Mouse (Mus musculus): ENCODE measurements around the gene Tnfaip3. TPM values are rescaled to one million over a fixed set of nuclear protein-coding genes. Genes with fewer than 3 reads are reported as not detected.

Tnfaip3 gene
- polyA plus RNA-seq (2012; fragmentation: generic; extraction: Trizol), result 8.0 TPM

GRCm38 (mm10) chr10:19015257-19015862, at the start of gene Tnfaip3:
Gene Tnfaip3, minus strand, starts transcription at chr10:19015657.
- H3K4me2 ChIP-seq (ENCODE audit: low read depth), result peak within 1 kb of the TSS; percentile 98
- TF ChIP-seq CEBPB (IDR thresholded peaks at IDR 0.05; ENCODE audit: insufficient read depth, poor library complexity, severe bottlenecking), result 0 out of 2 replicates have a peak, but pooled peaks have one; percentile 37
- TF ChIP-seq POLR2A (IDR thresholded peaks at IDR 0.05; ENCODE audit: insufficient read length, low read depth), result peak; percentile 76
- TF ChIP-seq MYOD1 (IDR thresholded peaks at IDR 0.05; ENCODE audit: control insufficient read depth in 1 of 3, insufficient read length in 2 of 3, low read depth in 2 of 3), result no peak
- peak; percentile 98 for TF ChIP-seq USF1 (IDR thresholded peaks at IDR 0.05; ENCODE audit: low read depth)
- peak; percentile 80 for TF ChIP-seq POLR2AphosphoS2 (IDR thresholded peaks at IDR 0.05; ENCODE audit: insufficient read length, low read depth)
- H3K27me3 ChIP-seq (ENCODE audit: control insufficient read depth, insufficient read depth, insufficient read length), result no peaks in the 10 kb centered on the region
- H3ac ChIP-seq (ENCODE audit: control insufficient read depth, insufficient read length), result peak within 1 kb of the TSS; percentile 53
- peaks cover 39% of the 10 kb centered on the region for H3K79me2 ChIP-seq (ENCODE audit: control insufficient read depth, insufficient read depth)
- peak within 1 kb of the TSS; percentile 71 for H3K4me3 ChIP-seq
- no peaks in the 10 kb centered on the region for H3K36me3 ChIP-seq (ENCODE audit: control insufficient read depth, insufficient read depth)

DNA sequence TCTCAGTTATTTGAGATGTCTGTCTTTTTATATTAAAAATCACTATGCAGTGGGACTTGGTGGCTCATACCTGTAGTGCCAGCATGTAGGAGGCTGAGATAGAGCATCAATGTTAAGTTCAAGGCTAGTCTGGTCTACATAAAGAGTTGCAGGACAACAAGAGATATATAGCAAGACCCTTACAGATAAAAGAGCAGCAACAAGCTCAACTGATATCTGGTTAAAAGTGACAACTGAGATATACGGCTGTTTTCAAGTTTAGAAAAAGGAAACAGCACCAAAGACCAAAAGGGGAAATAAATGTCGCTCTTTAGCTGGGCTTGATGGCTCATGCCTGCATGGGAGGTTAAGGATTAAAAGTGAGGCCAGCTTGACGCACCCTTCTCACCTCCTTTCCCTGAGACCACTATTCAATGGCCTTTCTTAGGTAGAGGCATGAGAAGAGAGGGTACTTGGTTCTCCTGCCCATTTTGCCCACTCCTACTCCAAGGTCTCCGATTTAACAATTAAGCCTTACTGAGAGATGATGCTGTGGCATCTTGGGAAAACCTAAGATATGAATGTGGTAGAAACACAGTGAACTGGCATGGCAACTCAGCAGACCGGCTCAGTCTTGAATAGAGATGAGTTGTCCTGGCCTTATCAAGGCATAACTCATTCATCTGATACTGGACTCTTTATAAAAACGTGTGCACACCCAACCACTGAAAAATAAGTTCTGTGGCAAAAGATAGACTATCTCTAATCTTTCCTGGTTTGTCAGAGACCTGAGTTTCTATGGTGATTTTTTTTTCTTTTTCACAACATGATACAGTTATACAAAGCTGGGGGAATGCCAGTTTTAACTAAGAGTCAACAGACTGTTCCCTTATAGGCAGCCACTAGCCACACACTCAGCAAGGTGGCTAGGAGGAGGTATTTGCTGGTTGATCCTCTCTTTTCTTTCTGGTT, 49.5 kb upstream of the Tnfaip3 start:
- Histone ChIP-seq H3K27me3 (ENCODE audit: control insufficient read depth, insufficient read depth, insufficient read length) (no peaks in the 10 kb centered on the region), H3ac (ENCODE audit: control insufficient read depth, insufficient read length) (no peak overlapping the region), H3K79me2 (ENCODE audit: control insufficient read depth, insufficient read depth) (no peaks in the 10 kb centered on the region), H3K36me3 (ENCODE audit: control insufficient read depth, insufficient read depth) (no peaks in the 10 kb centered on the region), H3K4me2 (ENCODE audit: low read depth) (no peak overlapping the region), H3K4me3 (no peak overlapping the region)
- no peak for TF ChIP-seq MYOG (IDR thresholded peaks at IDR 0.05; ENCODE audit: control insufficient read depth in 1 of 3, insufficient read depth in 1 of 3, insufficient read length in 2 of 3, low read depth in 2 of 3)
- TF ChIP-seq TCF12 (IDR thresholded peaks at IDR 0.05; ENCODE audit: insufficient read depth, poor library complexity, severe bottlenecking), result no peak
- no peak for TF ChIP-seq MAX (IDR thresholded peaks at IDR 0.05; ENCODE audit: low read depth)
- TF ChIP-seq TCF3 (IDR thresholded peaks at IDR 0.05; ENCODE audit: insufficient read length, low read depth), result no peak
- TF ChIP-seq POLR2A (IDR thresholded peaks at IDR 0.05; ENCODE audit: insufficient read length, low read depth), result no peak
- no peak for TF ChIP-seq SRF (IDR thresholded peaks at IDR 0.05; ENCODE audit: control insufficient read depth, insufficient read length, low read depth)
- TF ChIP-seq USF1 (IDR thresholded peaks at IDR 0.05; ENCODE audit: low read depth), result no peak

GRCm38 (mm10) chr10:19063670-19064069, 48.2 kb upstream of the Tnfaip3 start:
- H3K79me2 ChIP-seq (ENCODE audit: control insufficient read depth, insufficient read depth), result no peaks in the 10 kb centered on the region
- no peak overlapping the region for H3K4me3 ChIP-seq
- no peak overlapping the region for H3K4me2 ChIP-seq (ENCODE audit: low read depth)
- no peaks in the 10 kb centered on the region for H3K36me3 ChIP-seq (ENCODE audit: control insufficient read depth, insufficient read depth)
- H3K27me3 ChIP-seq (ENCODE audit: control insufficient read depth, insufficient read depth, insufficient read length), result no peaks in the 10 kb centered on the region
- TF ChIP-seq TCF12 (IDR thresholded peaks at IDR 0.05; ENCODE audit: insufficient read depth, poor library complexity, severe bottlenecking), result no peak
- no peak for TF ChIP-seq SRF (IDR thresholded peaks at IDR 0.05; ENCODE audit: control insufficient read depth, insufficient read length, low read depth)
- TF ChIP-seq POLR2AphosphoS2 (IDR thresholded peaks at IDR 0.05; ENCODE audit: insufficient read length, low read depth), result no peak
- TF ChIP-seq MYOG (IDR thresholded peaks at IDR 0.05; ENCODE audit: control insufficient read depth in 1 of 3, insufficient read depth in 1 of 3, insufficient read length in 2 of 3, low read depth in 2 of 3), result no peak
- TF ChIP-seq MYOD1 (IDR thresholded peaks at IDR 0.05; ENCODE audit: control insufficient read depth in 1 of 3, insufficient read length in 2 of 3, low read depth in 2 of 3), result no peak
- no peak for TF ChIP-seq TCF3 (IDR thresholded peaks at IDR 0.05; ENCODE audit: insufficient read length, low read depth)
- no peak for TF ChIP-seq E2F4 (IDR thresholded peaks at IDR 0.05; ENCODE audit: insufficient read depth)
- TF ChIP-seq POLR2A (IDR thresholded peaks at IDR 0.05; ENCODE audit: insufficient read length, low read depth), result no peak
- TF ChIP-seq MAX (IDR thresholded peaks at IDR 0.05; ENCODE audit: low read depth), result no peak
- TF ChIP-seq REST (IDR thresholded peaks at IDR 0.05; ENCODE audit: insufficient read depth, insufficient read length), result no peak
- TF ChIP-seq CEBPB (IDR thresholded peaks at IDR 0.05; ENCODE audit: insufficient read depth, poor library complexity, severe bottlenecking), result no peak
- no peak for TF ChIP-seq USF1 (IDR thresholded peaks at IDR 0.05; ENCODE audit: low read depth)
- H3ac ChIP-seq (ENCODE audit: control insufficient read depth, insufficient read length), result no peak overlapping the region

DNA sequence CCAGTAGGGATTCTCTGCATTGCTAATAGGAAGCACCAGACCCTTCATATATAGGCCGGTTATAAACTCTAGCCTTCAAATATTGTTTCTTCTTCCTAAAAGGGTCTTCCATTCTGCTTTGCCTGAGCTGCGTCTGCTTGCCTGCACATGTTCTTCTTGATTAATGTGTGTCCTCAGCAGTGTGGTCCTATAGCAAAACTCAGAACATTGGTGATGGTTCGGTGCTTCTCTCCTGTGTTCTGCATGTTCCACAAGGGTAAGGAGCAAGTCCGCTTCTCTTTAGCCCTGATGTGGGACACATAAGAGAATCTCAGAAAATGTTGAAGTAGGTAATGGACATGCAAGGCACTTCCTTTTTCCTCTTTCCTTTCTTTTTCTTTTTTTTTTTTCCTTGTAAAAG, 47.8 kb upstream of the Tnfaip3 start:
- Histone ChIP-seq H3K79me2 (ENCODE audit: control insufficient read depth, insufficient read depth) (no peaks in the 10 kb centered on the region), H3K36me3 (ENCODE audit: control insufficient read depth, insufficient read depth) (no peaks in the 10 kb centered on the region), H3ac (ENCODE audit: control insufficient read depth, insufficient read length) (no peak overlapping the region), H3K4me2 (ENCODE audit: low read depth) (no peak overlapping the region), H3K4me3 (no peak overlapping the region), H3K27me3 (ENCODE audit: control insufficient read depth, insufficient read depth, insufficient read length) (no peaks in the 10 kb centered on the region)
- TF ChIP-seq MYOG (IDR thresholded peaks at IDR 0.05; ENCODE audit: control insufficient read depth in 1 of 3, insufficient read depth in 1 of 3, insufficient read length in 2 of 3, low read depth in 2 of 3) (no peak), SRF (IDR thresholded peaks at IDR 0.05; ENCODE audit: control insufficient read depth, insufficient read length, low read depth) (no peak), CEBPB (IDR thresholded peaks at IDR 0.05; ENCODE audit: insufficient read depth, poor library complexity, severe bottlenecking) (no peak), MYOD1 (IDR thresholded peaks at IDR 0.05; ENCODE audit: control insufficient read depth in 1 of 3, insufficient read length in 2 of 3, low read depth in 2 of 3) (no peak), TCF3 (IDR thresholded peaks at IDR 0.05; ENCODE audit: insufficient read length, low read depth) (no peak), E2F4 (IDR thresholded peaks at IDR 0.05; ENCODE audit: insufficient read depth) (no peak), MAX (IDR thresholded peaks at IDR 0.05; ENCODE audit: low read depth) (no peak)
